Mouse (Mus musculus) urinary bladder, postnatal 4 days (tissue): ENCODE data around the gene Oxld1.
"Not testable (repeated sequence)": the region's sequence is repeated elsewhere in the genome, so short reads cannot be mapped to it uniquely, and the experiment has no call there.

ENCODE experiments used
- DNase-seq, 2 experiments: peaks; one replicate each; pipeline ENCODE4 v3.0.0; 2021 to 2022; ENCODE audit warnings: low spot score in 2 of 2

The Oxld1 gene

DNA sequence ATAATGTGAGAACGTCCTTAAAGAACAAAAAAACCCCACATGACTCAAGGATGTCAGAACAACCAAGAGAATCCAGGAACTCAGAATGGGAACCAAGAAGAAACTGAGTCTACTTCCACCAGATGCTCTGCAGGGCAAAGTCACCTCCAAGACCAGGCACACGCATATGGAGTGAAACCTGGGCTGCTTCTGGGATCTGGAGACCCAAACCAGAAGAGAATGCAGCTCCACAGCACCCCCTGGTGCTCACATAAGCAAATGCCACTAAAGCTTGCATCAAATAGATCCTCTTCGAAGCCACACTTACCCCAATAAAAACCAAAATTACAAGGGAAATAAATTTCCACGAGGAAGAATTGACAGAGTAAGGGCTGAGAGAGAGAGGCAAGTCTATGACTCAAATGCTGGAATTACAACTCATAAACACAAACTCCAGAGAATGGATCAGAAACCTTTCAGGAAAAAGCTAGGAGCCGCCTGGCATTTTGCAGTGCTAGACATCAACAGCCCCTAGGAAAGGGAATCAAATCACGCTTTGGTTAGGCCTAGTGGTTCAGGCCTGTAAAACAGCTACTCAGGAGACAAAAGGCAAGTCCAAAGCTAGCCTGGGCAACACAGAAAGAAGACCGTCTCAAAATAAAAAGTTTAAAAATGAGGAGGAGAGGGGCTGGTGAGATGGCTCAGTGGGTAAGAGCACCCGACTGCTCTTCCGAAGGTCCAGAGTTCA, 34.1 kb downstream of the Oxld1 start:
- DNase-seq = peak in 1 of 2 experiments; percentile 49

DNA sequence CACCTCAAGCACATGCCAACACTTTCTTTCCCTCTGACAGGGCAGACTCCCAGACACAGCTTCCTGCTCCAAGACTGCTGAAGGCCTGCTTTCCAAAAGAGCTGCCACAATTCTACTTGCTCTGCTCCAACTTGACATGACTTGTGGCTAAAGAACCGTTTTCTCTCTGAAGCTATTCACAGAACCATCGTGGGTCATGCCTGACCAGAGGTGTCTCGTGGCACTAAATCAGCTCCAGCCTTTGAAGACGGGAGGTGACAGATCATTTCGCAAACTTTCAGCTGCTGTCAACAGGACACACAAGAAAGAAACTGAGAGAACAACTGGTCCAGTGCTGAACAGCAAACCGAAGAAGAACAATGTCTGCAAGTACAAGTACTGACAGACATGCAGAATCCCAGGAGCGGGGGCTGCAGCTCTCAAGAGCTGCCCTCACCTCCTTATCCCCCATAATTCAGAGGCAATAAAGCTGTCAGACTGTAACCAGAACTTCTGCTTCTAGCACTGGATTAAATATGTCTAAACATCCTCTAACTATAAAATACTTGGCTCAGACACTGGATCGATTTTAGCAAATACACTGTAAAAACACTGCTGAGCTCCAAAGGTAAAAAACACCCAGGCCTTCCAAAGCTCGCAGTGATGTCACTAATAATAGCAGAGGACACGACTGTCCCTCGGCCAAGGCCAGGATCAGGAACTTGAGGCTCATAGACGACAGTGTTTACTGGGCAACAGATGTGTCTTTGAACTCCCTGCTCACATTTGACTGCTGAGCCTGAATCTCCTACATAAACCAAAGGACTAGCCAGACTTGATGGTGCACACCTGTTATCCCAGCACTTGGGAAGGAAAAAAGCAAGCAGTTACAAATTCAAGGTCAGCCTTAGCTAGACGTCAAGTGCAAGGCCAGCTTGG, 35.0 kb downstream of the Oxld1 start:
- peak in 1 of 2 experiments; percentile 25 for DNase-seq

DNA sequence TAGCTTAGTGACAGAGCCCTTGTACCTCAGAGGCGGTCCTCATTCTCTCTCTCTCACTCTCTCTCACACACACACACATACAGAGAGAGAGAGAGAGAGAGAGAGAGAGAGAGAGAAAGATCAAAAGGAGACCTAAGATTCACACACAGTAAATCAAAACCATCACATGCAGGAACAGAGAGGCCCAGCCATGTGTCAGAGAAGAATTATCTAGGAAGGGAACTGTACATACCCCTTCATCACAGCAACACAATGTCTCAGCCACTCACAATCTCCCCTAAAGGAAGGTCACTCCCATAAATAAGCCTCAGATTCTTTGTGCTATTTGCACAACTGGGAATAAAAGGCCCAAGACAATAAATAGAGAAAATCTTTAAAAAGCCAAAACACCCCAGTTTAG, 39.3 kb downstream of the Oxld1 start:
- no peak for DNase-seq

GRCm38 (mm10) chr11:120417852-120418251, 40.0 kb downstream of the Oxld1 start:
- DNase-seq = no peak

DNA sequence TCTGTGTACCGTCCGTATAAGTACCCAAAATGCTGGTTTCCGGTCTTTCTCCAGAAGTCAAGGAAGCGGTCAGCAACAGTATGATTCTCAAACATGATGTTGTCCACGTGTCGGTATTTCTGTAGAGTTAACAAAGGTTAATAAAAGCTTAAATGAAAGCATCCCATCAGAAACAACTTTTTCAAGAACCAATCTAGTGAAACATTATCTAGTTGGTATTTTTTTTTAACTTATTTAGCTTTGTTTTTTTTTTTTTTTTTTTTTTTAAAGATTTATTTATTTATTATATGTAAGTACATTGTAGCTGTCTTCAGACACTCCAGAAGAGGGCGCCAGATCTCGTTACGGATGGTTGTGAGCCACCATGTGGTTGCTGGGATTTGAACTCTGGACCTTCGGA, 44.2 kb downstream of the Oxld1 start:
- not testable (repeated sequence) for DNase-seq
